Comparison of ENCODE assay signal across 7 mouse cellular contexts in the genomic region with DNA sequence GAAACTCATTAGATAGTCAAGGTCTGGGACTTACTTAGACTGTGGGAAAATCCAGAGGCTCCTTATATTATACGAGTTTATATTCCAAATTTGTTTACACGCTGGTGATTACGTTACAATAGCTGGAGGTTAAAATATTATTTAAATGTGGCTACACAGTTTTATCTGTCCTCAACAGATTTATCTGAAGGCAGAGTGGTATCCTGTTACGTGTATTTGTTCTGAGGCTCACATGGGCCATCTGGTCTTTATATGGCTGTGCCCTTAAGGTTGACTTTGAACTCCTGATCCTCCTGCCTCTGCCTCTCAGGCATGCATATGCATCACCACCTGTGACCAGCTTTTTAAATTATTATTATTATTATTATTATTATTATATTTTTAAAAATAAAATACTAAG. TPM values are rescaled to one million over a fixed set of nuclear protein-coding genes. Genes with fewer than 3 reads are reported as not detected.
DNase-seq lines count a peak whose midpoint lies in the region; ATAC-seq lines count a peak whose summit lies in the region.

No protein-coding gene starts in this region.

- H3K4me2 ChIP-seq in lung, embryonic 15.5 days: peak overlapping the region; percentile 88
- H3K4me2 ChIP-seq in limb, embryonic 15.5 days: peak overlapping the region; percentile 80
- peak overlapping the region; percentile 73 for H3K4me2 ChIP-seq in stomach, embryonic 15.5 days

- peak overlapping the region; percentile 82; the same call in 1 of the 2 replicates for H3K9ac ChIP-seq in lung, embryonic 15.5 days
- H3K9ac ChIP-seq in limb, embryonic 15.5 days: no peak overlapping the region; the same call in 1 of the 2 replicates
- no peak overlapping the region; the same call in 1 of the 2 replicates for H3K9ac ChIP-seq in stomach, embryonic 15.5 days

- no peak for ATAC-seq in lung, embryonic 15.5 days (ENCODE audit: borderline replicate concordance, extremely low read depth, low FRiP score, low TSS enrichment)
- ATAC-seq in limb, embryonic 15.5 days (ENCODE audit: insufficient number of reproducible peaks, low FRiP score, low TSS enrichment, low read depth): no peak
- ATAC-seq in stomach, embryonic 15.5 days (ENCODE audit: insufficient read depth, low FRiP score, low read depth): no peak

- H3K27me3 ChIP-seq in lung, embryonic 15.5 days: no peaks in the 10 kb centered on the region
- H3K27me3 ChIP-seq in forebrain, embryonic 10.5 days (ENCODE audit: poor library complexity, severe bottlenecking): no peaks in the 10 kb centered on the region
- H3K27me3 ChIP-seq in limb, embryonic 15.5 days: no peaks in the 10 kb centered on the region
- no peaks in the 10 kb centered on the region for H3K27me3 ChIP-seq in stomach, embryonic 15.5 days (replicated peaks)

- H3K4me1 ChIP-seq in lung, embryonic 15.5 days: peaks cover 9% of the 10 kb centered on the region
- H3K4me1 ChIP-seq in forebrain, embryonic 10.5 days: peaks cover 17% of the 10 kb centered on the region
- H3K4me1 ChIP-seq in limb, embryonic 15.5 days: peaks cover 10% of the 10 kb centered on the region
- 0 out of 2 replicates have a peak, but pooled peaks cover 6% of the 10 kb centered on the region for H3K4me1 ChIP-seq in stomach, embryonic 15.5 days

- no peak overlapping the region for H3K27ac ChIP-seq in lung, embryonic 15.5 days
- H3K27ac ChIP-seq in forebrain, embryonic 10.5 days: no peak overlapping the region
- H3K27ac ChIP-seq in limb, embryonic 15.5 days: no peak overlapping the region
- no peak overlapping the region for H3K27ac ChIP-seq in stomach, embryonic 15.5 days

- DNase-seq in lung, postnatal 14 days: no peak
- no peak for DNase-seq in forebrain, embryonic 10.5 days (ENCODE audit: extremely low spot score, low spot score)
- DNase-seq in layer of hippocampus, adult 18-20 months (ENCODE audit: low spot score in 2 of 2): no peak
- DNase-seq in kidney, postnatal 10 days: no peak

- 56% methylated on average over 4 of the region's 4 CpGs for WGBS in lung, embryonic 15.5 days
- WGBS in forebrain, embryonic 10.5 days: 79% methylated on average over 4 of the region's 4 CpGs
- 58% methylated on average over 4 of the region's 4 CpGs for WGBS in limb, embryonic 15.5 days
- WGBS in stomach, embryonic 15.5 days: 52% methylated on average over 4 of the region's 4 CpGs

- no peaks in the 10 kb centered on the region for H3K9me3 ChIP-seq in lung, embryonic 15.5 days
- H3K9me3 ChIP-seq in forebrain, embryonic 10.5 days: no peaks in the 10 kb centered on the region
- H3K9me3 ChIP-seq in limb, embryonic 15.5 days: no peaks in the 10 kb centered on the region
- H3K9me3 ChIP-seq in stomach, embryonic 15.5 days: no peaks in the 10 kb centered on the region

- H3K4me3 ChIP-seq in lung, embryonic 15.5 days: peak overlapping the region; percentile 83
- peak overlapping the region; percentile 81 for H3K4me3 ChIP-seq in forebrain, embryonic 10.5 days
- H3K4me3 ChIP-seq in limb, embryonic 15.5 days: peak overlapping the region; percentile 83; the same call in 1 of the 2 replicates
- H3K4me3 ChIP-seq in stomach, embryonic 15.5 days (replicated peaks): peak overlapping the region; percentile 73

- H3K36me3 ChIP-seq in lung, embryonic 15.5 days: no peaks in the 10 kb centered on the region
- no peaks in the 10 kb centered on the region for H3K36me3 ChIP-seq in forebrain, embryonic 10.5 days (replicated peaks)
- H3K36me3 ChIP-seq in limb, embryonic 15.5 days: peaks cover 2% of the 10 kb centered on the region; the same call in 1 of the 2 replicates
- H3K36me3 ChIP-seq in stomach, embryonic 15.5 days: no peaks in the 10 kb centered on the region

RNA-seq across cellular contexts. Expression of a gene that starts 0.9 kb away (rescaled TPM):
- polyA plus RNA-seq in lung, embryonic 15.5 days (2015; fragmentation: Nextera tagmentation; extraction: Ambion mirVana): 30.8 and 32.5 TPM in 2 replicates
- 18.7 and 19.6 TPM in 2 replicates for polyA plus RNA-seq in forebrain, embryonic 10.5 days (2016; fragmentation: Nextera tagmentation; extraction: Ambion mirVana)
- 23.6 and 31.5 TPM in 2 replicates for polyA plus RNA-seq in limb, embryonic 15.5 days (2015; fragmentation: Nextera tagmentation; extraction: Ambion mirVana)
- polyA plus RNA-seq in stomach, embryonic 15.5 days (2015; fragmentation: Nextera tagmentation; extraction: Ambion mirVana): 16.7 and 17.9 TPM in 2 replicates
- 10 to 100 TPM; 70.0 to 78.5 TPM for total RNA-seq in layer of hippocampus, adult 18-20 months (2021)

RNA-seq across cellular contexts. Expression of a gene that starts 42.8 kb away (rescaled TPM):
- 19.4 and 19.8 TPM in 2 replicates for polyA plus RNA-seq in lung, embryonic 15.5 days (2015; fragmentation: Nextera tagmentation; extraction: Ambion mirVana)
- 20.6 and 20.9 TPM in 2 replicates for polyA plus RNA-seq in forebrain, embryonic 10.5 days (2016; fragmentation: Nextera tagmentation; extraction: Ambion mirVana)
- polyA plus RNA-seq in limb, embryonic 15.5 days (2015; fragmentation: Nextera tagmentation; extraction: Ambion mirVana): 13.3 and 15.4 TPM in 2 replicates
- 15.1 and 15.8 TPM in 2 replicates for polyA plus RNA-seq in stomach, embryonic 15.5 days (2015; fragmentation: Nextera tagmentation; extraction: Ambion mirVana)
- total RNA-seq in layer of hippocampus, adult 18-20 months (2021): 10 to 100 TPM; 16.2 to 17.0 TPM
